Mouse (Mus musculus) embryonic facial prominence, embryonic 12.5 days (tissue): ENCODE measurements around the gene Sirt7. TPM values are rescaled to one million over a fixed set of nuclear protein-coding genes. Genes with fewer than 3 reads are reported as not detected.
"Not testable (repeated sequence)": the region's sequence is repeated elsewhere in the genome, so short reads cannot be mapped to it uniquely, and the experiment has no call there.

Experiments used
- ATAC-seq: fragments of 200-750 bp; cut with Nextera tagmentation; 2 replicates; pipeline ENCODE4 v1.8.0; 2017; ENCODE audit not compliant: insufficient number of reproducible peaks, insufficient read depth, low FRiP score, low TSS enrichment
- H3K27ac ChIP-seq: fragments of 300-500 bp; sonication (generic); 2 replicates; pipeline ENCODE4 v1.5.1; 2016; ENCODE audit warnings: mild to moderate bottlenecking
- H3K27me3 ChIP-seq: fragments of 300-500 bp; sonication (generic); 2 replicates; pipeline ENCODE4 v1.6.1; 2016; ENCODE audit warnings: mild to moderate bottlenecking, moderate library complexity
- H3K36me3 ChIP-seq: fragments of 300-500 bp; sonication (generic); 2 replicates; pipeline ENCODE4 v1.6.1; 2016; ENCODE audit warnings: mild to moderate bottlenecking
- H3K4me1 ChIP-seq: fragments of 300-500 bp; sonication (generic); 2 replicates; pipeline ENCODE4 v1.6.1; 2016
- H3K4me2 ChIP-seq: fragments of 300-500 bp; sonication (generic); replicated peaks from 2 replicates; pipeline ENCODE4 v1.6.1; 2016; ENCODE audit warnings: mild to moderate bottlenecking, moderate library complexity
- H3K4me3 ChIP-seq: fragments of 300-500 bp; sonication (generic); 2 replicates; pipeline ENCODE4 v1.5.1; 2016; ENCODE audit warnings: mild to moderate bottlenecking
- H3K9ac ChIP-seq: fragments of 300-500 bp; sonication (generic); 2 replicates; pipeline ENCODE4 v1.6.1; 2016; ENCODE audit warnings: mild to moderate bottlenecking, moderate library complexity
- H3K9me3 ChIP-seq: fragments of 300-500 bp; sonication (generic); 2 replicates; pipeline ENCODE4 v1.6.1; 2016; ENCODE audit warnings: mild to moderate bottlenecking, moderate library complexity
- WGBS: fragments of 180-500 bp; shearing (Covaris S2); methylation state at CpG from one replicate; pipeline ENCODE4 v1.1.7; 2016; 5-methylcytosine and 5-hydroxymethylcytosine counted together
- polyA plus RNA-seq: library from polyadenylated mRNA; unstranded; fragments of >200 nt; fragmentation: Nextera tagmentation; extraction: Ambion mirVana; gene quantifications from 2 replicates; pipeline ENCODE4 v1.2.1, GENCODE M21; 2016

Gene Sirt7
- polyA plus RNA-seq, 1 experiment from 2014 or later: 30.4 TPM

DNA sequence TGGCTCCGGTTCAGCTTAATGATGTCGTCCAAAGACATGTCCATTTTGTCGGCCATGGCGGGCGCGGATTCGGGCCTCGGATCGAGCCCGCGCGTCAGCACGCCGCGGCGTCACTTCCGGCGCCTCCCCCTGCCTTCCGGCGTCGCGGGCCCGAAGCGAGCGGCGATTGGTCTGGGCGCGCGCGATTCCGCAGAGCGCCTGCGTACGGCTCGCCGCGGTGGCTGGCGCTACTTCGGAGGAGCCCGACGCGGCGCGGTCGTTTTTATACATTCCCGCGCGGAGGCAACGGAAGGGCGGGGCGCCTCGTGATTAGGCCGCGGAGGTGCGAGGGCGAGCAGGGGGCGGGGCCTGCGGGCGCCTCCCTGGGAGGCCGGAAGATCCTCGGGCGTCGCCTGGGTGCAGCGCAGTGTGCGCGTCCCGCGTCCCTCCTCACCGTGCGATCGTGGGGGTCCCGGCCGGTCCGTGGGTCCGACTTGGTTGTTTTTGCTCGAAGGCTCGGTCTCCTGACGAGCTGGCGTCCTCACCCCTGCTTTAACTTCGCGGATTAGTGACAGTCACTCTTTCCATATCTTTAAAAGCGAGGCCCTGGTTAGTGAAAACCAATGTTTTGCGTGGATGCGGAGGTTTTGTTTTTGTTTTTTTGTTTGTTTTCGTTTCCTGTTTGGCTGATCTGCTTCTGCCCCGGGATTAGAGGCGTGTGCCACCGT is 26.6 kb downstream of the Sirt7 start, which contains the start of the genes Alyref and Anapc11:
Alyref (minus strand) TSS at position 83 of the 707 bp plus-strand sequence.
Anapc11 (plus strand) TSS at position 139 of the 707 bp plus-strand sequence.
- Histone ChIP-seq H3K9ac (peak within 1 kb of the TSS; percentile 100), H3K4me2 (peak within 1 kb of the TSS; percentile 97), H3K27ac (peak within 1 kb of the TSS; percentile 93), H3K9me3 (no peaks in the 10 kb centered on the region), H3K4me1 (peaks cover 22% of the 10 kb centered on the region), H3K4me3 (peak within 1 kb of the TSS; percentile 99), H3K27me3 (no peaks in the 10 kb centered on the region), H3K36me3 (peaks cover 57% of the 10 kb centered on the region)
- WGBS: under 1% methylated on average over 87 of the region's 88 CpGs
- peak; percentile 94 for ATAC-seq

DNA sequence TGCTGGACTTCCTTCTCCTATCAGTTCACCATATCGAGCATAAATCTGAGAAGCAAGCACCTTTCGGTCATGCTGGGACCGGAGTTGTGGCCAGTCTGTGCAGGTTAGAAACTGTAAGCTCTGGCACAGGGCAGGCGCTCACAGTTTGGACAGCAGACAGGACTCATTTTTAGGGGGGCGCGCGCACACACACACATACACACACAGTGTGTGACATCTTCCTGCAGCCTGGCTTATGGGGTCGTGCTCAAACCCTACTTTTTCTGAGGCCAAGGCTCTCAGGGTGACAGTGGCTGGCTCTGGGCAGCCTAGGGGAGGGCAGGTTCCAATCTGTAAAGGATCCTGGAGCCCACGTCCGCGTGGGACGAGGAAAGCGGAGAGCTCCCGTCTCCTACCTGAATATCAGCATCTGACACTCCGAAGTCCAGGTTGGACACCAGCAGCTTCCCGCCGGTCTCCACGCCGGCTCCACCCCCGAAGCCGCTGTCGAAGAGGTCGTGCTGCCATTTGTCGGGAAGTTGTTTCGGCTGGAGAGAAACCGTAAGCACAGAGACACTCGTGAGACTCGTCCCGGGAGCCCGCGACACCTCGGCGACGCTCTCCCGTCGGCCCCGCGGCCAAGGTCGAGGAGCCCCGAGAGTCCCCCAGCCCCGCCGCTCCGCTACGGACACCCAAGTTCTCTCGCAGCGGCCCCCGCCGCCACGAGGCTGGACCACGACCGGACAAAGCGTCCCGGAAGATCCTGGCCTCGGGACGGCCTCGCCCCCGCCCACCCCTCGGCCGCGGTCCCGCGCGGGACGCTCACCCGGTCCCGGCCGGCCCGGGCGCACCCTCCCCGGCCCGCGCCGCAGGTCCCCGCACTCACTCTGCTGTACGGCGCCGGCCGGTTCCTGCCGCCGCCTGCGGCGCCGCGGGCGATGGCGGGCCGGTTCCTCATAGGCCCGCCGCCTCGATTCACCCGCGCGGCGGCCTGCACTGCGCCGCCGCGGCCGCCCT is 27.5 kb downstream of the Sirt7 start:
- Histone ChIP-seq H3K9ac (peak overlapping the region; percentile 100), H3K4me1 (peaks cover 22% of the 10 kb centered on the region), H3K27ac (peak overlapping the region; percentile 93), H3K4me2 (peak overlapping the region; percentile 97), H3K27me3 (no peaks in the 10 kb centered on the region), H3K9me3 (no peaks in the 10 kb centered on the region), H3K36me3 (peaks cover 57% of the 10 kb centered on the region), H3K4me3 (peak overlapping the region; percentile 99)
- WGBS: 5% methylated on average over 86 of the region's 99 CpGs
- ATAC-seq: peak; percentile 42

DNA sequence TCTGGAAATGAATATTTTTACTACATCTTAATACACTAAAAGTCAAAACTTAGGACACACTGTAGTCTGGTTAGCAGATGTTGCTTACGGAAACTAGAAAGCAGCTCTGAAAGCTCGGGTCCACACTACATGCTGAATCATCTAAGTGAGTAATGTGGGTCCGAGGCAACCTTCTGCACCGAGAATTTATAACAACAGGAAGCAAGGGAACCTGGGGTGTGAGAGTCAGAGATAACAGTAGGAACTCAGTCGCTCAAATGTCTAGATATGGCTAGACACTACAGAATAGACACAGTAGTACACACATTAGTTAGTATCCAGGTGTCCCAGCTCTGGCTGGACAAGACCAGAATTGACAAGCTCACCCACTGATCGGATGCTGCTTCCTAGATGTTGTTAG is 36.5 kb downstream of the Sirt7 start:
- peaks cover 85% of the 10 kb centered on the region for H3K36me3 ChIP-seq

DNA sequence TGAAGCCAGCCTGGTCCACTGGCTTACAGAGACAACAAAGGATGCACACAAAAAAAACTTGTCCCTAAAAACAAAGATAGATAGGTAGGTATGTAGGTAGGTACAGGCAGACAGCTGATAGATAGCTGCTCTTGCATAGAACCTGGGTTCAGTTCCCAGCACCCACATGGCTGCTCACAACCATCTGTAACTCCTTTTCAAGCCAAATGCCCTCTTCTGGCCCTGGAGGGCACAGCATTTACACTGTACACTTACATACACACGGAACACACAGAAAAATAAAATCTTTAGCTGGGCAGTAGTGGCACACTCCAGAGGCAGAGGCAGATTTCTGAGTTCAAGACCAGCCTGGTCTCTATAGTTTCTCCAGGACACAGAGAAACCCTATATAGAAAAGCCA is 41.1 kb downstream of the Sirt7 start:
- H3K4me1 ChIP-seq: peaks cover 24% of the 10 kb centered on the region
- H3K4me3 ChIP-seq: no peak overlapping the region
- no peak overlapping the region for H3K9ac ChIP-seq
- H3K4me2 ChIP-seq: no peak overlapping the region
- peaks cover 58% of the 10 kb centered on the region for H3K36me3 ChIP-seq
- no peak overlapping the region for H3K27ac ChIP-seq
- H3K27me3 ChIP-seq: no peaks in the 10 kb centered on the region
- no peak for ATAC-seq
- WGBS: 91% methylated on average over 1 of the region's 1 CpGs
- H3K9me3 ChIP-seq: no peaks in the 10 kb centered on the region; the same call in 1 of the 2 replicates

More for the DNA sequence above, 36.5 kb downstream of the Sirt7 start:
- ATAC-seq: no peak
- H3K9me3 ChIP-seq: no peaks in the 10 kb centered on the region; the same call in 1 of the 2 replicates
- no peaks in the 10 kb centered on the region for H3K27me3 ChIP-seq
- H3K27ac ChIP-seq: no peak overlapping the region
- H3K4me3 ChIP-seq: no peak overlapping the region
- no peak overlapping the region for H3K4me2 ChIP-seq
- no peaks in the 10 kb centered on the region for H3K4me1 ChIP-seq
- WGBS: 93% methylated on average over 6 of the region's 6 CpGs
- H3K9ac ChIP-seq: no peak overlapping the region

DNA sequence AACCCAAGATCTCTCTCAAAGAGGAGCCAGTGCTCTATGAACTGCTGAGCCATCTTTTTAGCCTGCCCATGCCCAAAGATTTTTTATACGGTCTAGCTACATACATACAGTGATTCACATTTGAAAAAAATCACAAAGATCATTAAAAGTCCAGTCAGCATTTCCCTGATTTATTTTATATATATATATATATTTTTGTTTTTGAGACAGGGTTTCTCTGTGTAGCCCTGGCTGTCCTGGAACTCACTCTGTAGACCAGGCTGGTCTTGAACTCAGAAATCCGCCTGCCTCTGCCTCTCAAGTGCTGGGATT is 42.1 kb downstream of the Sirt7 start:
- not testable (repeated sequence) for H3K4me3 ChIP-seq, H3K9me3 ChIP-seq, H3K27me3 ChIP-seq, H3K4me2 ChIP-seq, H3K27ac ChIP-seq, H3K9ac ChIP-seq, ATAC-seq
- WGBS: 96% methylated on average over 2 of the region's 2 CpGs
- peaks cover 27% of the 10 kb centered on the region for H3K4me1 ChIP-seq
- peaks cover 60% of the 10 kb centered on the region for H3K36me3 ChIP-seq

DNA sequence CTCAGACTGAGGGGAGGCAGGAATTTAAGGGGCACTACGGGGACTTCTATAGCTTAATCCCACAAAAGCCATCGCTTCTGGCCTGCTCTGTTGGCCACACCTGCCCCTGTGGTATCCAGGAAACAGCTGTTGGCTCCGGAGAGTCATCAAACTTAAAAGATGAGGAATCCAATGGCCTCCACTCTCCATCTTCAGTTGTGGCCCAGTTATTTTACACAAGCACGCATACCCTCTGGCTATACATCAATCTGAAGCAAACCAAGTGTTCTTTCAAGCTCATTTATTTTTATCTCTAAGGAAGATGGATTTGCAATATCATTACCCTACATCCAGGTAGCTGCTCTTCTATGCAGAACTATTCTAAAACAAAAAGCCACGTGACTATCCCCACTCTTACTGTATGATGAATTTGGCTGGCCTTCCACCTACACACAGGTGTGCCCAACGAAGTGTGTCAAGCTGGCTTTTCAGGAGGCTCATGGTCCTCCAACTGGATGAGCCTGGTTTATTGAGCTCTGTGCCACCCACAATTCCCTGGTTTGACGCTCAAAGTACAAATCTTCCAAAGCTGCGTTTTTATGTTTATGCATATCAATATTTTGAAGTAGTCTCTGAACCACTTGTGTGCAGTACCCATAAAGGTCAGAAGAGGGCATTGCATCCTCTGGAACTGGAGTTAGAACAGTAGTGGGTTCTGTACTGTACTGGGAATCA is 42.6 kb downstream of the Sirt7 start:
- H3K27me3 ChIP-seq: no peaks in the 10 kb centered on the region
- peaks cover 27% of the 10 kb centered on the region for H3K4me1 ChIP-seq
- peak overlapping the region; percentile 98; the same call in 1 of the 2 replicates for H3K9ac ChIP-seq
- ATAC-seq: no peak; the same call in 1 of the 2 replicates
- 77% methylated on average over 8 of the region's 8 CpGs for WGBS
- H3K27ac ChIP-seq: peak overlapping the region; percentile 92
- peaks cover 63% of the 10 kb centered on the region for H3K36me3 ChIP-seq
- peak overlapping the region; percentile 95 for H3K4me2 ChIP-seq
- peak overlapping the region; percentile 92 for H3K4me3 ChIP-seq
- no peaks in the 10 kb centered on the region; the same call in 1 of the 2 replicates for H3K9me3 ChIP-seq

DNA sequence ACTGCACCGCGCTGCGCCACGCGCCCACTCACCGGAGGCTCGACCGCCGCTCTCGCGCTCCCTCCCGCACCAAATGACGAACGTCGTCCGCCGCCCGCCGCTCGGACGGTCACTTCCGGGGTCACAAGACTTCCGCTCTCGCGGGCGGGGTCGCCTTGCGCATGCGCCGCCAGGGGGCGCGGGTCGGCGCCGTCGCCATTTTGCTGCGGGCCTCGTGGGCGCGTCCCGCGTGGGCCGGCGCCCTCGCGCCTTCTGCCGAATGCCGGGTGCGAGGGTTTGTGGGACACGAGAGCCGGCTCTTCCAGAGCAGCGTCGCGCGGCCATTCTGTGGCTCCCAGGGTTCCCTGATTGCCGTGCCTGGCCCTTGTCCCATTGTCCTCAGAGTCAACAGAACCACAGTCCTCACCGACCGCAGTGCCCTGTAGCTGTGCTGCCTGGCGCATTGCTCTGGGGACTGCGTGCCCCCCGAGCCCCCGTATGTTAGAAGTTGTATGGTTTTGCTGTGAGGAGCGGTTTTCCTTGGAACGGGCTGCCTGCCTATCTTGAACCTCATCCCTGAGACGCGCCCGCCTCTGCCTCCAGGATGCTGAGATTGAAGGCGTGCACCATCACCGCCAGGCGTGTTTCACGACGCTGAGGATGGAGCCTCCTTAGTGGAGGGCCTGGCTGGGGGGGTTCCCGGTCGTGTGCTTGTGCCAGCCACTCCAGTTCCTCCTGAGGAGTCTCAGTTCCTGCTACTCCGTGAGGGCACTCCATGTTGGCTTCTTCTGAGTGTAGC is 43.4 kb downstream of the Sirt7 start, which contains the start of gene Arhgdia:
Arhgdia (minus strand) TSS at position 135 of the 778 bp plus-strand sequence.
- H3K9ac ChIP-seq: peak within 1 kb of the TSS; percentile 98
- 5% methylated on average over 75 of the region's 75 CpGs for WGBS
- peaks cover 58% of the 10 kb centered on the region for H3K36me3 ChIP-seq
- H3K27ac ChIP-seq: peak within 1 kb of the TSS; percentile 92
- H3K4me3 ChIP-seq: peak within 1 kb of the TSS; percentile 92
- H3K27me3 ChIP-seq: no peaks in the 10 kb centered on the region
- ATAC-seq: 0 out of 2 replicates have a peak, but pooled peaks have one; percentile 25
- H3K4me2 ChIP-seq: peak within 1 kb of the TSS; percentile 95
- peaks cover 27% of the 10 kb centered on the region for H3K4me1 ChIP-seq
- no peaks in the 10 kb centered on the region; the same call in 1 of the 2 replicates for H3K9me3 ChIP-seq

DNA sequence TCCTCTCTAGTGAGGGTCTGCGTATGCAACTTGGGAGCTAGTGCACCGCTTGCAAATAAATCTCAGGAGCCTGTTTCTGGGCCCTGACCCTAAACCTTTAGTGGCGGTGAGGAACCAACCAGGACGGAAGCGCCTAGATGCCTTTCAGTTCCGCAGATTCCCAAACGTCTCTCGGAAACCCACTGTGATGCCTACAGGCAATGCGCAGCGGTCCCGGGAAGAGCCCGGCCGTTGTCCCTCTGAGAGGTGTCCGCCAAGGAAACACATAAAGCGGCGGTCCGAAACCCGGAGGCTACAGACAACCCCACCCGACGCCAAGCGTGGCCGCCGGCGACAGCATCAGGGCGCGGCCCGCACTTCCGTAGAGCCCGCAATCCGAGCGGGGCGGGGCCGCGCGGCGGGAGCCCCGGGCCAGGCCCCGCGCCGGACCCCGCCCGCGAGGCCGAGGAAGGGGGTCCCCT is 44.1 kb downstream of the Sirt7 start:
- 1% methylated on average over 42 of the region's 44 CpGs for WGBS
- no peak for ATAC-seq

DNA sequence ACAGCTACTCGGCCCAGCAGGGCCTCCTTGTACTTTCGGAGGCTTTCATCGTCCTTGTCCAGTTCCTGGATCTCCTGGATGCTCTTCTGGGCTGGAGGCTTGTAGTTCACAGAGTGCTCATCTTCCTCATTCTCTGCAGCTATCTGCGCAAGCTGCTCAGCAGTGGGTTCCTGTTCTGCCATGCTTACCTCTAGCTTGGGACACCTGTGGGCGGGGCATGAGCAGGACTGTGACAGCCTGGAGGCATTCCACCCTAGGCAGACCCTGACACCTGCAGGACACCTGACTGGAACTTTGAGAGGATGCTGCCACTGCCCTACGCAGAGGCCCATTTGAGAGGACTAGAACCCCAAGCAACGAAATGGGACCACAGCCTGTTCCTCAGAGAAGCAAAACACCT is 44.9 kb downstream of the Sirt7 start:
- Histone ChIP-seq H3K36me3 (peaks cover 43% of the 10 kb centered on the region), H3K4me2 (peak overlapping the region; percentile 95), H3K9me3 (no peaks in the 10 kb centered on the region; the same call in 1 of the 2 replicates), H3K27ac (peak overlapping the region; percentile 92), H3K4me3 (peak overlapping the region; percentile 92), H3K9ac (peak overlapping the region; percentile 98), H3K27me3 (no peaks in the 10 kb centered on the region), H3K4me1 (peaks cover 27% of the 10 kb centered on the region)
- 52% methylated on average over 7 of the region's 7 CpGs for WGBS
- ATAC-seq: no peak

More for the DNA sequence above, 44.1 kb downstream of the Sirt7 start:
- H3K9me3 ChIP-seq: no peaks in the 10 kb centered on the region; the same call in 1 of the 2 replicates
- peaks cover 50% of the 10 kb centered on the region for H3K36me3 ChIP-seq
- H3K4me3 ChIP-seq: peak overlapping the region; percentile 92
- H3K4me2 ChIP-seq: peak overlapping the region; percentile 95
- H3K27me3 ChIP-seq: no peaks in the 10 kb centered on the region
- H3K9ac ChIP-seq: peak overlapping the region; percentile 98
- H3K4me1 ChIP-seq: peaks cover 27% of the 10 kb centered on the region
- peak overlapping the region; percentile 92 for H3K27ac ChIP-seq

DNA sequence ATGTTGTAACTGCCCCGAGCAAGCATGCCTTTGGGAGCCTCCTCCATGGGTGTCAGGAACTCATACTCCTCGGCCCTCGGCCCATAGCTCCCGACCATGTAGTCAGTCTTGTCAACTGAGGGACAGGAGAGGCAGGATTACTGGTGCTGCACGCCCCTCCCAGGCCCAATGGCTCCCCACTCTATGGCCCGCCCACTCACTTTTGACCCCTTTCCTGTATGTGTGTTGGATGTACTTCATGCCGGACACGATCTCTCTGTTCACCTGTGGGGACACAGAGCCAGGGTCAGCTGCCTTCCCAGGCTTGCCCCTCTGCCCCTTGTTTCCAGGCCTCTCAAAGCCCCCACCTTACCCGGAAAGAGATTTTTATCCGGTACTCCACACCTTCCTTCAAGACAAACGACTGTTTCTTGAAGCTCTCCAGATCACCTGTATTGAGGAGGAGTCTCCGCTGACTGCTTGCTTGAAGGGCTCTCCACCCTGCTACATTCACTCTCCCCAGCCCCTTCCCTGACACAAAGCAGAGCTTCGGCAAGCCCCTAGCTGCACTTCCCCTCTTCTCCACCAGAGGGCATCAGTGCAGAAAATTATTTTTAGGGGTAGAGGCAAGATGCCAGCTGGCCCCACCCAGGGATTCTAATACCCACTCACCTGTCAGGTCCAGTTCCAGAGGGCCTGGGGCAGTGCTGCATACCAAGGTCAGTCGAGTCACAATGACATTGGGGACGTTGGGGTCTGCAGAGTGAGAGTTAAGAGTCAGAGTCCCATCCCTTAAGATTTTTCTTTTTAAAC is 45.5 kb downstream of the Sirt7 start:
- Histone ChIP-seq H3K4me1 (peaks cover 29% of the 10 kb centered on the region), H3K4me3 (peak overlapping the region; percentile 92), H3K9ac (peak overlapping the region; percentile 98; the same call in 1 of the 2 replicates), H3K27ac (peak overlapping the region; percentile 92), H3K4me2 (peak overlapping the region; percentile 95), H3K9me3 (no peaks in the 10 kb centered on the region; the same call in 1 of the 2 replicates), H3K27me3 (no peaks in the 10 kb centered on the region), H3K36me3 (peaks cover 38% of the 10 kb centered on the region)
- 61% methylated on average over 15 of the region's 15 CpGs for WGBS
- ATAC-seq: 0 out of 2 replicates have a peak, but pooled peaks have one; percentile 12
